Mouse (Mus musculus) brain, embryonic 14.5 days (tissue): Measurements from ENCODE around the gene Zfp646.

Experiments
- CTCF ChIP-seq: fragments of 200-500 bp; IDR thresholded peaks from 2 replicates; pipeline ENCODE4 v1.5.1; 2012; ENCODE audit warnings: inconsistent platforms, mild to moderate bottlenecking, moderate library complexity, borderline replicate concordance; ENCODE audit not compliant: insufficient read depth, insufficient read length; ENCODE audit errors: extremely low read depth
- POLR2A ChIP-seq: fragments of 200-500 bp; IDR thresholded peaks from 2 replicates; pipeline ENCODE4 v1.6.1; 2012; ENCODE audit warnings: mild to moderate bottlenecking, inconsistent platforms, borderline replicate concordance; ENCODE audit not compliant: poor library complexity, insufficient read depth, insufficient read length, severe bottlenecking; ENCODE audit errors: extremely low read depth

- TF ChIP-seq POLR2A = no peak
- no peak for TF ChIP-seq CTCF
Measured at GRCm38 (mm10) chr7:127926066-127926465, 50.0 kb downstream of the Zfp646 start.
